Mouse (Mus musculus) MEL (cell line): Measurements from ENCODE around the gene Clcn6. TPM values are rescaled to one million over a fixed set of nuclear protein-coding genes. Genes with fewer than 3 reads are reported as not detected.

ENCODE experiments used
- DNase-seq: peaks from one replicate; pipeline ENCODE4 v3.0.0; 2011; ENCODE audit warnings: low read depth, low spot score
- H3K27ac ChIP-seq: 2 replicates; pipeline ENCODE4 v1.5.1; 2012; ENCODE audit warnings: low read depth, mild to moderate bottlenecking, control low read depth, low read length, moderate library complexity; ENCODE audit not compliant: control insufficient read depth
- H3K27me3 ChIP-seq, 2 experiments: fragments of 150-350 bp in 1 of 2; sonication (generic) in 1 of 2; 2 replicates each; pipeline ENCODE4 v1.6.1; 2012; ENCODE audit warnings: low read length in 2 of 2, mild to moderate bottlenecking in 2 of 2, improper control_type of control experiment in 1 of 2, moderate library complexity in 1 of 2; ENCODE audit not compliant: insufficient read depth in 2 of 2, control insufficient read depth in 1 of 2
- H3K36me3 ChIP-seq, 2 experiments: 2 replicates each; pipeline ENCODE4 v1.6.1; 2012 to 2014; ENCODE audit warnings: low read length in 2 of 2, improper control_type of control experiment in 1 of 2, inconsistent platforms in 1 of 2, mild to moderate bottlenecking in 1 of 2; ENCODE audit not compliant: insufficient read depth in 2 of 2, control insufficient read depth in 1 of 2
- H3K4me1 ChIP-seq, 2 experiments: fragments of 150-350 bp in 1 of 2; sonication (generic) in 1 of 2; 2 replicates each; pipeline ENCODE4 v1.6.1; 2012; ENCODE audit warnings: low read length in 2 of 2, improper control_type of control experiment in 1 of 2, mild to moderate bottlenecking in 1 of 2; ENCODE audit not compliant: insufficient read depth in 2 of 2, control insufficient read depth in 1 of 2
- H3K4me3 ChIP-seq, 2 experiments: fragments of 150-350 bp in 1 of 2; sonication (generic) in 1 of 2; 2 replicates each; pipeline ENCODE4 v1.5.1; 2012; ENCODE audit warnings: low read depth in 2 of 2, low read length in 2 of 2, mild to moderate bottlenecking in 2 of 2, moderate library complexity in 2 of 2, control low read depth in 1 of 2, improper control_type of control experiment in 1 of 2; ENCODE audit not compliant: control insufficient read depth in 1 of 2, insufficient read depth in 1 of 2
- H3K79me2 ChIP-seq: 2 replicates; pipeline ENCODE4 v1.6.1; 2012; ENCODE audit warnings: mild to moderate bottlenecking, low read length, moderate library complexity; ENCODE audit not compliant: control insufficient read depth, poor library complexity, insufficient read depth
- H3K9ac ChIP-seq: 2 replicates; pipeline ENCODE4 v1.6.1; 2012; ENCODE audit warnings: low read depth, mild to moderate bottlenecking, control low read depth, low read length, moderate library complexity; ENCODE audit not compliant: control insufficient read depth, poor library complexity, severe bottlenecking
- H3K9me3 ChIP-seq: fragments of 150-350 bp; sonication (generic); replicated peaks from 2 replicates; pipeline ENCODE4 v1.6.1; 2012; ENCODE audit warnings: mild to moderate bottlenecking, low read length, improper control_type of control experiment, moderate library complexity; ENCODE audit not compliant: insufficient read depth
- BHLHE40 ChIP-seq: IDR thresholded peaks from 2 replicates; pipeline ENCODE4 v1.6.1; 2012; ENCODE audit warnings: low read depth, mild to moderate bottlenecking, inconsistent platforms, low read length, improper control_type of control experiment, borderline replicate concordance
- CHD2 ChIP-seq: IDR thresholded peaks from 2 replicates; pipeline ENCODE4 v1.6.1; 2011; ENCODE audit warnings: low read length, improper control_type of control experiment
- CTCF ChIP-seq, 3 experiments: IDR thresholded peaks in 2 of 3; conservative IDR thresholded peaks in 1 of 3; 2 replicates each; pipeline ENCODE4 v1.5.1; 2011 to 2012; ENCODE audit warnings: low read length in 3 of 3, low read depth in 2 of 3, mild to moderate bottlenecking in 2 of 3, improper control_type of control experiment in 1 of 3, inconsistent platforms in 1 of 3, mixed read lengths in 1 of 3, moderate library complexity in 1 of 3; ENCODE audit not compliant: control insufficient read depth in 1 of 3, insufficient read depth in 1 of 3, poor library complexity in 1 of 3, severe bottlenecking in 1 of 3
- E2F4 ChIP-seq: IDR thresholded peaks from 2 replicates; pipeline ENCODE4 v1.6.1; 2011; ENCODE audit warnings: low read depth, low read length, improper control_type of control experiment, borderline replicate concordance
- ELF1 ChIP-seq: IDR thresholded peaks from 2 replicates; pipeline ENCODE4 v1.6.1; 2014; ENCODE audit warnings: low read depth, mild to moderate bottlenecking, inconsistent platforms, low read length, improper control_type of control experiment, moderate library complexity
- EP300 ChIP-seq, 2 experiments: IDR thresholded peaks; 2 replicates each; pipeline ENCODE4 v1.6.1; 2011; ENCODE audit warnings: improper control_type of control experiment in 2 of 2, low read length in 2 of 2, low read depth in 1 of 2, mild to moderate bottlenecking in 1 of 2
- ETS1 ChIP-seq: IDR thresholded peaks from 2 replicates; pipeline ENCODE4 v1.6.1; 2012; ENCODE audit warnings: low read depth, mild to moderate bottlenecking, inconsistent platforms, low read length, improper control_type of control experiment, moderate library complexity
- GATA1 ChIP-seq: IDR thresholded peaks from 2 replicates; pipeline ENCODE4 v1.6.1; 2011; ENCODE audit warnings: low read depth, low read length, improper control_type of control experiment
- HCFC1 ChIP-seq: IDR thresholded peaks from 2 replicates; pipeline ENCODE4 v1.6.1; 2012; ENCODE audit warnings: low read depth, mild to moderate bottlenecking, inconsistent platforms, low read length, improper control_type of control experiment, moderate library complexity
- JUND ChIP-seq: IDR thresholded peaks from 2 replicates; pipeline ENCODE4 v1.6.1; 2011; ENCODE audit warnings: low read depth, mild to moderate bottlenecking, improper control_type of control experiment, low read length
- MAFK ChIP-seq: IDR thresholded peaks from 2 replicates; pipeline ENCODE4 v1.6.1; 2011; ENCODE audit warnings: low read depth, mild to moderate bottlenecking, low read length, improper control_type of control experiment, borderline replicate concordance
- MEF2A ChIP-seq: IDR thresholded peaks from 2 replicates; pipeline ENCODE4 v1.6.1; 2014; ENCODE audit warnings: low read depth, mild to moderate bottlenecking, inconsistent platforms, low read length, improper control_type of control experiment; ENCODE audit not compliant: poor library complexity, insufficient replicate concordance, severe bottlenecking; ENCODE audit errors: extremely low read depth
- MYB ChIP-seq: IDR thresholded peaks from 2 replicates; pipeline ENCODE4 v1.6.1; 2011; ENCODE audit warnings: mild to moderate bottlenecking, low read depth, low read length, improper control_type of control experiment
- NRF1 ChIP-seq: IDR thresholded peaks from 2 replicates; pipeline ENCODE4 v1.6.1; 2014; ENCODE audit warnings: low read depth, mild to moderate bottlenecking, inconsistent platforms, low read length, improper control_type of control experiment, moderate library complexity; ENCODE audit not compliant: poor library complexity, insufficient read depth, severe bottlenecking
- POLR2A ChIP-seq, 2 experiments: IDR thresholded peaks; 2 replicates each; pipeline ENCODE4 v1.6.1; 2011 to 2012; ENCODE audit warnings: low read length in 2 of 2, mild to moderate bottlenecking in 2 of 2, control low read depth in 1 of 2, improper control_type of control experiment in 1 of 2, low read depth in 1 of 2, moderate library complexity in 1 of 2; ENCODE audit not compliant: control insufficient read depth in 1 of 2, insufficient read depth in 1 of 2, poor library complexity in 1 of 2
- RAD21 ChIP-seq: IDR thresholded peaks from 2 replicates; pipeline ENCODE4 v1.6.1; 2011; ENCODE audit warnings: mild to moderate bottlenecking, low read depth, low read length, improper control_type of control experiment
- SMC3 ChIP-seq: IDR thresholded peaks from 2 replicates; pipeline ENCODE4 v1.6.1; 2011; ENCODE audit warnings: low read depth, low read length, improper control_type of control experiment
- TBP ChIP-seq: IDR thresholded peaks from 2 replicates; pipeline ENCODE4 v1.8.0; 2011; ENCODE audit warnings: low read depth, low read length, improper control_type of control experiment
- TCF12 ChIP-seq: IDR thresholded peaks from 2 replicates; pipeline ENCODE4 v1.6.1; 2014; ENCODE audit warnings: low read depth, mild to moderate bottlenecking, inconsistent platforms, low read length, improper control_type of control experiment, moderate library complexity
- USF1 ChIP-seq: IDR thresholded peaks from 2 replicates; pipeline ENCODE4 v1.6.1; 2014; ENCODE audit warnings: low read depth, mild to moderate bottlenecking, inconsistent platforms, low read length, improper control_type of control experiment, moderate library complexity
- ZC3H11A ChIP-seq: IDR thresholded peaks from 2 replicates; pipeline ENCODE4 v1.6.1; 2012; ENCODE audit warnings: low read depth, mild to moderate bottlenecking, inconsistent platforms, low read length, improper control_type of control experiment
- ZMIZ1 ChIP-seq: IDR thresholded peaks from 2 replicates; pipeline ENCODE4 v1.6.1; 2012; ENCODE audit warnings: low read depth, mild to moderate bottlenecking, inconsistent platforms, low read length, improper control_type of control experiment, moderate library complexity
- ZNF384 ChIP-seq: IDR thresholded peaks from 2 replicates; pipeline ENCODE4 v1.6.1; 2012; ENCODE audit warnings: low read depth, mild to moderate bottlenecking, inconsistent platforms, low read length, improper control_type of control experiment
- polyA plus RNA-seq, 2 experiments: library from polyadenylated mRNA; stranded (reverse) in 1 of 2; unstranded in 1 of 2; fragments of >175 nt in 1 of 2; fragments of >200 nt in 1 of 2; gene quantifications; 2 replicates each; pipeline versions ENCODE4 v1.2.1 to v1.2.4; 2012; ENCODE audit warnings: low replicate concordance in 2 of 2, low read depth in 1 of 2; ENCODE audit not compliant: insufficient read length in 2 of 2, insufficient read depth in 1 of 2, missing spikeins in 1 of 2
- total RNA-seq: library from RNA; depleted of rRNA; stranded (reverse); fragments of 300-350 nt; gene quantifications from 2 replicates; pipeline ENCODE4 v1.2.3, GENCODE M21; 2012

Gene Clcn6
- total and polyA plus RNA-seq, 3 experiments, result 5.8 to 17.5 TPM; not detected in 1

DNA sequence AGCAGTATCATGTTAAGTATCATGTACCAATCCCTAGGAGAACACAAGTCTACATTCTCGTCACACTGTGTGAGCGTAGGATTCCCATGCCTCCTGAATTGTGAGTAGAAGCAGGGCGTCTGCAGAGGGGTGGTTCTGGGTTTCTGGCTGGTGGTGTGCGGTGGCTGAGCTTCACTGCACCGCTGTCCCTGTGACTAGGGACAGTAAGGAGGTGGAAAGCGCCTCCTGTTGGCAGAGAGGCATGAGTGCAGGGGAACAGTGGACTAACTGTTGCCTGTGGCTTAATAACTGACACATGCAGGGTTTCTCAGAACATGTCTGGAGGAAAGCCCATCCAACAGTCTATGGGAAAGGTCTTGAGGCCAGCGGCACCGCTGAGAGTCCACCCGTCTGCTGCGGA is 23.2 kb downstream of the Clcn6 start:
- H3K79me2 ChIP-seq, result no peaks in the 10 kb centered on the region
- no peaks in the 10 kb centered on the region for H3K36me3 ChIP-seq
- DNase-seq, result peak; percentile 33
- TF ChIP-seq CTCF (IDR thresholded peaks at IDR 0.05 in 2 of 3, conservative IDR thresholded peaks at IDR 0.05 in 1 of 3; ENCODE audit: control insufficient read depth in 1 of 3, insufficient read depth in 1 of 3, low read depth in 2 of 3, low read length in 3 of 3, poor library complexity in 1 of 3, severe bottlenecking in 1 of 3), result peak; percentile 57 to 71 (median 65)
- no peak for TF ChIP-seq NRF1
- TF ChIP-seq RAD21, result peak; percentile 22
- TF ChIP-seq SMC3, result peak; percentile 49
- no peaks in the 10 kb centered on the region for H3K9me3 ChIP-seq
- H3K27me3 ChIP-seq, result no peaks in the 10 kb centered on the region
- no peak overlapping the region for H3K27ac ChIP-seq
- H3K4me1 ChIP-seq, result no peaks in the 10 kb centered on the region
- no peak overlapping the region for H3K4me3 ChIP-seq
- no peak overlapping the region for H3K9ac ChIP-seq

GRCm38 (mm10) chr4:148012216-148012615 is 26.4 kb downstream of the Clcn6 start:
- DNase-seq, result no peak
- H3K27ac ChIP-seq, result no peak overlapping the region
- no peaks in the 10 kb centered on the region; a peak in 1 of 4 replicates for H3K36me3 ChIP-seq
- no peak overlapping the region for H3K4me3 ChIP-seq
- no peak overlapping the region for H3K9ac ChIP-seq
- no peaks in the 10 kb centered on the region for H3K9me3 ChIP-seq
- no peaks in the 10 kb centered on the region for H3K79me2 ChIP-seq
- no peaks in the 10 kb centered on the region for H3K4me1 ChIP-seq
- H3K27me3 ChIP-seq, result no peaks in the 10 kb centered on the region
- TF ChIP-seq MAFK (no peak), ETS1 (no peak), MEF2A (no peak), TBP (no peak), TCF12 (no peak), POLR2A (IDR thresholded peaks at IDR 0.05; ENCODE audit: control insufficient read depth in 1 of 2, insufficient read depth in 1 of 2, low read depth in 1 of 2, low read length in 2 of 2, poor library complexity in 1 of 2) (no peak)

- no peak overlapping the region for H3K9ac ChIP-seq
- H3K9me3 ChIP-seq, result no peaks in the 10 kb centered on the region
- no peak for DNase-seq
- no peak overlapping the region for H3K27ac ChIP-seq
- no peaks in the 10 kb centered on the region for H3K27me3 ChIP-seq
- TF ChIP-seq MEF2A (no peak), GATA1 (no peak), HCFC1 (no peak), MAFK (no peak), EP300 (IDR thresholded peaks at IDR 0.05; ENCODE audit: low read depth in 1 of 2, low read length in 2 of 2) (no peak), MYB (no peak), ZMIZ1 (no peak), ZNF384 (no peak), E2F4 (no peak), POLR2A (IDR thresholded peaks at IDR 0.05; ENCODE audit: control insufficient read depth in 1 of 2, insufficient read depth in 1 of 2, low read depth in 1 of 2, low read length in 2 of 2, poor library complexity in 1 of 2) (no peak), CTCF (IDR thresholded peaks at IDR 0.05 in 2 of 3, conservative IDR thresholded peaks at IDR 0.05 in 1 of 3; ENCODE audit: control insufficient read depth in 1 of 3, insufficient read depth in 1 of 3, low read depth in 2 of 3, low read length in 3 of 3, poor library complexity in 1 of 3, severe bottlenecking in 1 of 3) (no peak), USF1 (no peak), BHLHE40 (no peak), JUND (no peak), ELF1 (no peak), CHD2 (no peak), TBP (no peak), ZC3H11A (no peak)
- no peak overlapping the region for H3K4me3 ChIP-seq
- no peaks in the 10 kb centered on the region; a peak in 1 of 4 replicates for H3K36me3 ChIP-seq
- no peaks in the 10 kb centered on the region for H3K4me1 ChIP-seq
- no peaks in the 10 kb centered on the region for H3K79me2 ChIP-seq
Measured at GRCm38 (mm10) chr4:148011332-148011731, 27.3 kb downstream of the Clcn6 start.
